Mouse (Mus musculus): ENCODE measurements around the gene Mipol1. TPM values are rescaled to one million over a fixed set of nuclear protein-coding genes. Genes with fewer than 3 reads are reported as not detected.

The Mipol1 gene
- total RNA-seq, 4 experiments from 2014 or later: 4.5 to 7.4 (median 6.4) TPM

GRCm38 (mm10) chr12:57243671-57244495 is 13.7 kb downstream of the Mipol1 start:
- no peak for DNase-seq (ENCODE audit: low spot score in 2 of 2)

- no peak for DNase-seq (ENCODE audit: low spot score in 2 of 2)
Measured at GRCm38 (mm10) chr12:57258572-57258971, 28.3 kb downstream of the Mipol1 start.

GRCm38 (mm10) chr12:57275456-57275855 is 45.2 kb downstream of the Mipol1 start:
- DNase-seq (ENCODE audit: low spot score in 2 of 2): no peak

GRCm38 (mm10) chr12:57281155-57282114 is 51.2 kb downstream of the Mipol1 start:
- DNase-seq (ENCODE audit: low spot score in 2 of 2): no peak

- DNase-seq (ENCODE audit: low spot score in 2 of 2): no peak
Measured at GRCm38 (mm10) chr12:57285303-57286059, 55.3 kb downstream of the Mipol1 start.

- DNase-seq (ENCODE audit: low spot score in 2 of 2): no peak
Measured at GRCm38 (mm10) chr12:57307337-57307736, 77.1 kb downstream of the Mipol1 start.

GRCm38 (mm10) chr12:57307748-57308147 is 77.5 kb downstream of the Mipol1 start:
- no peak for DNase-seq (ENCODE audit: low spot score in 2 of 2)

GRCm38 (mm10) chr12:57339053-57339452 is 108.8 kb downstream of the Mipol1 start:
- DNase-seq (ENCODE audit: low spot score in 2 of 2): no peak

- DNase-seq (ENCODE audit: low spot score in 2 of 2): no peak
Measured at GRCm38 (mm10) chr12:57340111-57340510, 109.9 kb downstream of the Mipol1 start.

GRCm38 (mm10) chr12:57362732-57363131 is 132.5 kb downstream of the Mipol1 start:
- DNase-seq (ENCODE audit: low spot score in 2 of 2): no peak

- DNase-seq (ENCODE audit: low spot score in 2 of 2): no peak
Measured at GRCm38 (mm10) chr12:57364027-57364426, 133.8 kb downstream of the Mipol1 start.

- DNase-seq (ENCODE audit: low spot score in 2 of 2): no peak
Measured at GRCm38 (mm10) chr12:57371790-57372547, 141.7 kb downstream of the Mipol1 start.

GRCm38 (mm10) chr12:57382797-57383196 is 152.6 kb downstream of the Mipol1 start:
- DNase-seq (ENCODE audit: low spot score in 2 of 2): no peak

GRCm38 (mm10) chr12:57387588-57388292 is 157.5 kb downstream of the Mipol1 start:
- DNase-seq (ENCODE audit: low spot score in 2 of 2): no peak

- DNase-seq (ENCODE audit: low spot score in 2 of 2): no peak
Measured at GRCm38 (mm10) chr12:57399547-57399946, 169.3 kb downstream of the Mipol1 start.

GRCm38 (mm10) chr12:57400186-57400585 is 170.0 kb downstream of the Mipol1 start:
- DNase-seq (ENCODE audit: low spot score in 2 of 2): no peak

GRCm38 (mm10) chr12:57401126-57401525 is 170.9 kb downstream of the Mipol1 start:
- no peak for DNase-seq (ENCODE audit: low spot score in 2 of 2)

GRCm38 (mm10) chr12:57402360-57402759 is 172.1 kb downstream of the Mipol1 start:
- DNase-seq (ENCODE audit: low spot score in 2 of 2): no peak

- DNase-seq (ENCODE audit: low spot score in 2 of 2): no peak
Measured at GRCm38 (mm10) chr12:57409976-57410375, 179.7 kb downstream of the Mipol1 start.

- DNase-seq (ENCODE audit: low spot score in 2 of 2): no peak
Measured at GRCm38 (mm10) chr12:57413833-57414232, 183.6 kb downstream of the Mipol1 start.
